Mouse (Mus musculus) retina, adult 2 months (tissue): Measurements from ENCODE around the gene Rgs9bp.

ENCODE experiments used
- DNase-seq: peaks from one replicate; pipeline ENCODE4 v3.0.0-alpha.2; 2012; ENCODE audit warnings: low read depth, low spot score

Gene Rgs9bp

GRCm38 (mm10) chr7:35585191-35586054, at the start of gene Rgs9bp:
TSS of gene Rgs9bp (minus strand) at chr7:35585582.
- DNase-seq: peak; percentile 69

GRCm38 (mm10) chr7:35628496-35628895, 43.1 kb upstream of the Rgs9bp start:
- DNase-seq: no peak

GRCm38 (mm10) chr7:35627371-35627770, 42.0 kb upstream of the Rgs9bp start:
- no peak for DNase-seq

- no peak for DNase-seq
These were observed 40.7 kb upstream of the Rgs9bp start for GRCm38 (mm10) chr7:35626038-35626437.

- no peak for DNase-seq
These were observed 37.2 kb upstream of the Rgs9bp start for GRCm38 (mm10) chr7:35622626-35623025.

- no peak for DNase-seq
These were observed 32.1 kb upstream of the Rgs9bp start for GRCm38 (mm10) chr7:35617513-35617912.

- no peak for DNase-seq
These were observed 23.9 kb upstream of the Rgs9bp start for GRCm38 (mm10) chr7:35609245-35609644.

- no peak for DNase-seq
These were observed 21.4 kb upstream of the Rgs9bp start for GRCm38 (mm10) chr7:35606816-35607215.

- DNase-seq: no peak
These were observed 17.4 kb upstream of the Rgs9bp start for GRCm38 (mm10) chr7:35602766-35603165.

GRCm38 (mm10) chr7:35601106-35601505, 15.7 kb upstream of the Rgs9bp start:
- DNase-seq: no peak

- no peak for DNase-seq
These were observed 14.6 kb upstream of the Rgs9bp start for GRCm38 (mm10) chr7:35600031-35600430.

GRCm38 (mm10) chr7:35599492-35599891, 14.1 kb upstream of the Rgs9bp start:
- DNase-seq: no peak

- DNase-seq: no peak
These were observed 8.9 kb upstream of the Rgs9bp start for GRCm38 (mm10) chr7:35594311-35594710.

GRCm38 (mm10) chr7:35590731-35591191, 5.4 kb upstream of the Rgs9bp start:
- DNase-seq: no peak

GRCm38 (mm10) chr7:35589485-35589884, 4.1 kb upstream of the Rgs9bp start:
- DNase-seq: no peak

GRCm38 (mm10) chr7:35588680-35589428, 3.5 kb upstream of the Rgs9bp start:
- no peak for DNase-seq

- DNase-seq: no peak
These were observed 2.3 kb upstream of the Rgs9bp start for GRCm38 (mm10) chr7:35587728-35588127.

- no peak for DNase-seq
These were observed 1.6 kb upstream of the Rgs9bp start for GRCm38 (mm10) chr7:35586906-35587445.

- peak; percentile 93 for DNase-seq
These were observed 898 bp upstream of the Rgs9bp start, which contains the start of gene Ankrd27 for GRCm38 (mm10) chr7:35586055-35586905. TSS of gene Ankrd27 (plus strand) at chr7:35586244.

GRCm38 (mm10) chr7:35584786-35585190, 594 bp downstream of the Rgs9bp start:
- no peak for DNase-seq

- no peak for DNase-seq
These were observed 1.2 kb downstream of the Rgs9bp start for GRCm38 (mm10) chr7:35584068-35584785.
